Mouse (Mus musculus): Measurements from ENCODE around the gene Ciz1. TPM values are rescaled to one million over a fixed set of nuclear protein-coding genes. Genes with fewer than 3 reads are reported as not detected.
A peak's percentile ranks its signal among the peaks of the same experiment; 100 is the strongest.

The Ciz1 gene
- polyA plus RNA-seq, 1 experiment from 2014 or later: 53.7 TPM

DNA sequence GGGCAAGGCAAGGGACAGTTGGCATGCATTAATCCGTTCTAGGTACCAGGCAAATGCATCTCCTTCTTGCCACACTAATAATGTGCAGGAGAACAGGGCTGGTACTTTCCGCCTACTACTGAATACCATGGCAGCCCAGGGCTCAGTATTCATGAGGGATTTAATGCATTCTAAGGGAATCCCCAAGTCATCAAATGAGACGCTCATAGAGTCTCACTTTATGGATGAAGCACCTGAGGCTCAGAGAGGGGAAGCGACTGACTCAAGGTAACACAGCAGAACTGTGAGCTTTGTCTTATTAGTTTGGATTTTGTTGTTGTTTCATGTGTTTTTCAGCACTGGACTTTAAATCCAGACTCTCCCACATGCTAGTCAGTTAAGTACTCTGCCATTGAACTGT, 10.1 kb upstream of the Ciz1 start:
- H3K4me1 ChIP-seq (replicated peaks): peaks cover 23% of the 10 kb centered on the region
- ATAC-seq (ENCODE audit: low FRiP score): no peak

GRCm38 (mm10) chr2:32342539-32343350, 9.4 kb upstream of the Ciz1 start:
- Histone ChIP-seq H3K9ac (peak overlapping the region; percentile 35; the same call in 1 of the 2 replicates), H3K9me3 (no peaks in the 10 kb centered on the region), H3K27me3 (peaks cover 5% of the 10 kb centered on the region; the same call in 1 of the 2 replicates), H3K27ac (peak overlapping the region; percentile 40; the same call in 1 of the 2 replicates), H3K36me3 (peaks cover 36% of the 10 kb centered on the region), H3K4me3 (no peak overlapping the region), H3K4me1 (replicated peaks) (peaks cover 23% of the 10 kb centered on the region), H3K4me2 (no peak overlapping the region)
- no peak for ATAC-seq (ENCODE audit: low FRiP score)
- WGBS: 69% methylated on average over 6 of the region's 6 CpGs

More for the DNA sequence above, 10.1 kb upstream of the Ciz1 start:
- Histone ChIP-seq H3K9me3 (no peaks in the 10 kb centered on the region), H3K4me3 (no peak overlapping the region), H3K9ac (no peak overlapping the region), H3K27me3 (peaks cover 10% of the 10 kb centered on the region; the same call in 1 of the 2 replicates), H3K36me3 (peaks cover 42% of the 10 kb centered on the region), H3K4me2 (no peak overlapping the region), H3K27ac (no peak overlapping the region)
- WGBS: 88% methylated on average over 4 of the region's 4 CpGs

- 94% methylated on average over 2 of the region's 2 CpGs for WGBS
Observed at GRCm38 (mm10) chr2:32343351-32343671, 8.8 kb upstream of the Ciz1 start.

GRCm38 (mm10) chr2:32344056-32344455, 8.1 kb upstream of the Ciz1 start:
- peaks cover 23% of the 10 kb centered on the region for H3K4me1 ChIP-seq (replicated peaks)
- no peak overlapping the region for H3K4me2 ChIP-seq
- H3K9me3 ChIP-seq: no peaks in the 10 kb centered on the region
- WGBS: 68% methylated on average over 10 of the region's 10 CpGs
- no peak overlapping the region for H3K4me3 ChIP-seq
- ATAC-seq (ENCODE audit: low FRiP score): no peak
- peak overlapping the region; percentile 46; the same call in 1 of the 2 replicates for H3K27ac ChIP-seq
- no peaks in the 10 kb centered on the region for H3K27me3 ChIP-seq
- peaks cover 39% of the 10 kb centered on the region for H3K36me3 ChIP-seq
- no peak overlapping the region for H3K9ac ChIP-seq

More at GRCm38 (mm10) chr2:32343351-32343671, 8.8 kb upstream of the Ciz1 start:
- Histone ChIP-seq H3K27me3 (no peaks in the 10 kb centered on the region), H3K4me3 (no peak overlapping the region), H3K4me1 (replicated peaks) (peaks cover 23% of the 10 kb centered on the region), H3K4me2 (no peak overlapping the region), H3K36me3 (peaks cover 36% of the 10 kb centered on the region), H3K9ac (no peak overlapping the region), H3K27ac (peak overlapping the region; percentile 40; the same call in 1 of the 2 replicates), H3K9me3 (no peaks in the 10 kb centered on the region)
- ATAC-seq (ENCODE audit: low FRiP score): no peak

DNA sequence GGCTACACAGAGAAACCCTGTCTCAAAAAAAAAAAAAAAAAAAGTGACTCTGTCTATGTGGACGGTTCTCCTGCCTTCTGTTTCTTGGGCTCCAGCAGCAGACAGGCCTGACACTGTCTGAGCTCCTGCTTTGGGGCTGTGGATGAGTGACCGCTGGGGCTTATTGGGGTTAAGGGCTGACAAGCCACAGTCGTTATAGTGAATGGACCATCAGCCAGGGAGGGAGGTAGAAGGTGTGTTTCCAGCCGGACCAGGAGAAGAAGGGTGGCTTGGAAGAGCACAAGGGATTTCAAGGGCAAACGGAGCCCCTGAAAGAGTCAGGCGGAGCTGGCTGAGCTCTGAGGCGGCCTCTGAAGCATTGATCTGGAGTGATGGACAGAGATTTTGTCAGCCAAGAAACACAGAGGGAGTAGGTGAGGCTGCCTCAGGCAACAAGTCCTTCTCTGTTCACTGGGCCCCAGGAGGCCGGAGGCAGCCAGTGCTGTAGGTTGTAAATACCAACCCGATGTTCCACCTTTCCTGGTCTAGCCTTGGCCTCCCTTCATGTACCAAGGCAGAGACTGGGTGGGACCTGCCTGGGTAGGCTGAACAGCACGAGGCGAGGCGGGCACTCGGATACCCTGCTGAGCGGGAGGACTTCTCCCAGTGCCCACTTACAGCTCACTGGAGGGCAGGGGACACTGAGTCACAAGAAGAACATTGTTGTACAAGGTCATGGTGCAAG, 7.4 kb upstream of the Ciz1 start:
- no peak for ATAC-seq (ENCODE audit: low FRiP score)
- Histone ChIP-seq H3K4me2 (no peak overlapping the region), H3K27ac (no peak overlapping the region)

GRCm38 (mm10) chr2:32347019-32347418, 5.1 kb upstream of the Ciz1 start:
- Histone ChIP-seq H3K4me3 (no peak overlapping the region), H3K27ac (no peak overlapping the region), H3K27me3 (0 out of 2 replicates have a peak, but pooled peaks cover 10% of the 10 kb centered on the region), H3K4me1 (replicated peaks) (peaks cover 50% of the 10 kb centered on the region), H3K9me3 (no peaks in the 10 kb centered on the region), H3K36me3 (peaks cover 31% of the 10 kb centered on the region; the same call in 1 of the 2 replicates), H3K9ac (no peak overlapping the region), H3K4me2 (no peak overlapping the region)
- WGBS: 77% methylated on average over 6 of the region's 6 CpGs
- no peak for ATAC-seq (ENCODE audit: low FRiP score)

More for the DNA sequence above, 7.4 kb upstream of the Ciz1 start:
- H3K36me3 ChIP-seq: peaks cover 37% of the 10 kb centered on the region
- WGBS: 66% methylated on average over 14 of the region's 14 CpGs
- no peaks in the 10 kb centered on the region for H3K9me3 ChIP-seq
- H3K4me1 ChIP-seq (replicated peaks): peaks cover 28% of the 10 kb centered on the region
- 0 out of 2 replicates have a peak, but pooled peaks cover 2% of the 10 kb centered on the region for H3K27me3 ChIP-seq
- no peak overlapping the region for H3K9ac ChIP-seq
- no peak overlapping the region for H3K4me3 ChIP-seq

- no peak for ATAC-seq (ENCODE audit: low FRiP score)
- no peak overlapping the region for H3K4me3 ChIP-seq
Observed at GRCm38 (mm10) chr2:32348311-32348710, 3.8 kb upstream of the Ciz1 start.

DNA sequence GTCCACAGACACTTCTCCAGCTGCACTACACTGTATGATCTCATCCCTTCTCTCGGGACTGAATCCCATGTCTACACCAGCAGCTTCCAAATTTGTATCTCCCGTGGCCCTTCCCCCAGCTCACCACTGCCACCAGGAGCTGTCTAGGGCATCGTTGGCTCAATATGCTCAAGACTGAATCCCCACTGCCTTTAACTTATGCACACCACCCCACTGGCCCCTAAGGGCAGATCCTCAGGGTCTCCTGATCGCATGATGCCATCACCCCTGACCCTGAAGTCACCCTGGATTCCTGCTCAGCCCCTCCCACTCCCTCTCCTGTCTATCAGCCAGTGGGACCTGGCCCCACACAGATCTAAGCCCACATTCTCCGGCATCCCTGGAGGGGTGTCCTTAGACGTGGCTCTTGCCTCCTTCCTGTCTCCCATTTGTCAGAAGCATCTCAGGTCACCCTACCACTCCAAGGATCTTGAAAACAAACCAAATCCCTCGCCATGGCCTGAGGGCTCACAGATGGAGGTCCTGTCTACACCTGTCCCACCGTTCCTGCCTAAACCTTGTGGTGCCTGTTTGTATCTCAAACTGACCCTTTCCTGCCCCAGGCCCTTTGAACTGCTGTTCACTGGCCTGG, 2.4 kb upstream of the Ciz1 start:
- Histone ChIP-seq H3K27me3 (0 out of 2 replicates have a peak, but pooled peaks cover 10% of the 10 kb centered on the region), H3K4me3 (no peak overlapping the region), H3K4me1 (replicated peaks) (peaks cover 37% of the 10 kb centered on the region), H3K9me3 (no peaks in the 10 kb centered on the region), H3K27ac (no peak overlapping the region), H3K9ac (peak overlapping the region; percentile 93), H3K36me3 (peaks cover 22% of the 10 kb centered on the region; the same call in 1 of the 2 replicates), H3K4me2 (no peak overlapping the region)
- no peak for ATAC-seq (ENCODE audit: low FRiP score)
- 65% methylated on average over 8 of the region's 8 CpGs for WGBS

More at GRCm38 (mm10) chr2:32348311-32348710, 3.8 kb upstream of the Ciz1 start:
- Histone ChIP-seq H3K27me3 (0 out of 2 replicates have a peak, but pooled peaks cover 10% of the 10 kb centered on the region), H3K27ac (no peak overlapping the region), H3K9me3 (no peaks in the 10 kb centered on the region), H3K9ac (no peak overlapping the region), H3K4me2 (no peak overlapping the region), H3K4me1 (replicated peaks) (peaks cover 41% of the 10 kb centered on the region), H3K36me3 (peaks cover 26% of the 10 kb centered on the region; the same call in 1 of the 2 replicates)
- 86% methylated on average over 11 of the region's 11 CpGs for WGBS

DNA sequence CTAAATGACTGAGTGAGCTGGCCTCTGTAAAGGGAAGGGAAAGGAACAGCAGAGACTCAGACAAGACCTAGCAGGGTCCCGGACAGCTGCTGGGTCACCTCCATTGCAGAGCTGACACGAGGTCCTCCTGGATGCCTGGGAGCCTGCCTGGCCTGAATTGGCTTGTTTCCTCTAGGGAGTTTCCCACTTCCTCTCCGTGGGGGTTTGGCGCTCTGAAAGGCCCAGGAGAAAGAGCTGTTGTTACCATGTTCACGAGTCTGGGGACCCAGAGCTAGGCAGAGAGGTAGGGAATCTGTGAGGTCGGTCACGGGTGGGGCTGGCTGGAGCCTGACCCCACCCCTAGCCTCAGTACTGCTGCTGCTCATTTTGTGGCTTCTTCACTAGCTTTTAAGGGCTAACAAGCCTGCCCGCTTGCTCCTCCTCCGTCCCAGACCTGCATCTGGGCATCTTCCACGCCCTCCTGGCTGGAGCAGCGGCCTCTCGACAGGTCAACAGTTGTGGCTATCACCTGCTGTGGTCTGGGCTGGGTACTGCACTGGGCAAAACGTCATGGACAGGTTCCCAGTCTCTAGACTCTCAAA, 1.6 kb upstream of the Ciz1 start:
- peak overlapping the region; percentile 93 for H3K9ac ChIP-seq
- no peak overlapping the region for H3K27ac ChIP-seq
- no peaks in the 10 kb centered on the region for H3K9me3 ChIP-seq
- H3K4me3 ChIP-seq: peak overlapping the region; percentile 73; the same call in 1 of the 2 replicates
- peaks cover 33% of the 10 kb centered on the region for H3K4me1 ChIP-seq (replicated peaks)
- H3K4me2 ChIP-seq: peak overlapping the region; percentile 78
- H3K27me3 ChIP-seq: 0 out of 2 replicates have a peak, but pooled peaks cover 10% of the 10 kb centered on the region
- peaks cover 19% of the 10 kb centered on the region; the same call in 1 of the 2 replicates for H3K36me3 ChIP-seq
- no peak for ATAC-seq (ENCODE audit: low FRiP score)
- WGBS: 53% methylated on average over 13 of the region's 13 CpGs

- 42% methylated on average over 9 of the region's 9 CpGs for WGBS
- Histone ChIP-seq H3K9me3 (no peaks in the 10 kb centered on the region), H3K9ac (peak overlapping the region; percentile 93), H3K4me2 (peak overlapping the region; percentile 78), H3K36me3 (peaks cover 19% of the 10 kb centered on the region; the same call in 1 of the 2 replicates), H3K4me1 (replicated peaks) (peaks cover 33% of the 10 kb centered on the region), H3K27me3 (0 out of 2 replicates have a peak, but pooled peaks cover 10% of the 10 kb centered on the region), H3K4me3 (peak overlapping the region; percentile 73), H3K27ac (peak overlapping the region; percentile 97)
- ATAC-seq (ENCODE audit: low FRiP score): 0 out of 2 replicates have a peak, but pooled peaks have one; percentile 2
Observed at GRCm38 (mm10) chr2:32351471-32351961, 611 bp upstream of the Ciz1 start.

GRCm38 (mm10) chr2:32353007-32353542, 948 bp downstream of the Ciz1 start, which contains the start of gene Dnm1:
TSS of gene Dnm1 (minus strand) at chr2:32353338.
- H3K4me1 ChIP-seq (replicated peaks): peaks cover 33% of the 10 kb centered on the region
- H3K9me3 ChIP-seq: no peaks in the 10 kb centered on the region
- H3K36me3 ChIP-seq: peaks cover 15% of the 10 kb centered on the region; the same call in 1 of the 2 replicates
- peak within 1 kb of the TSS; percentile 78 for H3K4me2 ChIP-seq
- peak within 1 kb of the TSS; percentile 93 for H3K9ac ChIP-seq
- H3K4me3 ChIP-seq: peak within 1 kb of the TSS; percentile 73
- under 1% methylated on average over 63 of the region's 63 CpGs for WGBS
- H3K27ac ChIP-seq: peak within 1 kb of the TSS; percentile 97
- peak; percentile 69 for ATAC-seq (ENCODE audit: low FRiP score)
- H3K27me3 ChIP-seq: 0 out of 2 replicates have a peak, but pooled peaks cover 15% of the 10 kb centered on the region
